Mouse (Mus musculus) CH12.LX (cell line): ENCODE results near the gene Kif24. TPM values are rescaled to one million over a fixed set of nuclear protein-coding genes. Genes with fewer than 3 reads are reported as not detected.
A peak's percentile ranks its signal among the peaks of the same experiment; 100 is the strongest.

Experiments used
- DNase-seq: peaks from one replicate; pipeline ENCODE4 v3.0.0-alpha.2; 2013; ENCODE audit errors: extremely low read depth
- H3K27ac ChIP-seq: 2 replicates; pipeline ENCODE4 v1.5.1; 2012; ENCODE audit warnings: low read depth, mild to moderate bottlenecking, control low read depth, moderate library complexity; ENCODE audit not compliant: insufficient read depth
- H3K27me3 ChIP-seq: replicated peaks from 2 replicates; pipeline ENCODE3; 2012; ENCODE audit warnings: inconsistent platforms
- H3K36me3 ChIP-seq, 2 experiments: replicated peaks in 1 of 2; 2 replicates each; pipeline versions ENCODE3 to v1.6.1; 2012; ENCODE audit warnings: inconsistent platforms in 1 of 2, low read length in 1 of 2, mild to moderate bottlenecking in 1 of 2, mixed read lengths in 1 of 2, moderate library complexity in 1 of 2; ENCODE audit not compliant: control insufficient read depth in 1 of 2, insufficient read depth in 1 of 2
- H3K4me1 ChIP-seq, 2 experiments: 2 replicates each; pipeline ENCODE4 v1.6.1; 2012; ENCODE audit warnings: inconsistent platforms in 1 of 2, moderate library complexity in 1 of 2; ENCODE audit not compliant: insufficient read depth in 2 of 2, control insufficient read depth in 1 of 2
- H3K4me2 ChIP-seq: 2 replicates; pipeline ENCODE4 v1.6.1; 2012; ENCODE audit warnings: low read depth, mild to moderate bottlenecking, control low read depth; ENCODE audit not compliant: poor library complexity, insufficient read depth, severe bottlenecking
- H3K4me3 ChIP-seq, 3 experiments: fragments of 150-350 bp in 1 of 3; sonication (generic) in 1 of 3; replicated peaks in 1 of 3; 2 replicates each; pipeline versions ENCODE3 to v1.5.1; 2011 to 2012; ENCODE audit warnings: low read depth in 2 of 3, low read length in 2 of 3, mild to moderate bottlenecking in 2 of 3, moderate library complexity in 2 of 3, control low read depth in 1 of 3, improper control_type of control experiment in 1 of 3, inconsistent platforms in 1 of 3, mixed read lengths in 1 of 3; ENCODE audit not compliant: poor library complexity in 1 of 3
- H3K79me2 ChIP-seq: replicated peaks from 2 replicates; pipeline ENCODE4 v1.6.1; 2012; ENCODE audit warnings: mild to moderate bottlenecking, moderate library complexity; ENCODE audit not compliant: control insufficient read depth, poor library complexity, insufficient read depth, severe bottlenecking; ENCODE audit errors: extremely low read depth
- H3K9ac ChIP-seq: 2 replicates; pipeline ENCODE4 v1.6.1; 2012; ENCODE audit warnings: low read depth, mild to moderate bottlenecking, control low read depth, moderate library complexity; ENCODE audit not compliant: insufficient read depth
- H3K9me3 ChIP-seq: replicated peaks from 2 replicates; pipeline ENCODE3; 2012; ENCODE audit warnings: low read length, inconsistent platforms, mixed read lengths
- BHLHE40 ChIP-seq: IDR thresholded peaks from 2 replicates; pipeline ENCODE4 v1.6.1; 2011; ENCODE audit warnings: mild to moderate bottlenecking, low read depth, low read length, improper control_type of control experiment
- CHD2 ChIP-seq: IDR thresholded peaks from 2 replicates; pipeline ENCODE4 v1.6.1; 2011; ENCODE audit warnings: low read length, improper control_type of control experiment
- CTCF ChIP-seq, 2 experiments: IDR thresholded peaks in 1 of 2; conservative IDR thresholded peaks in 1 of 2; 2 replicates each; pipeline ENCODE4 v1.5.1; 2011 to 2012; ENCODE audit warnings: low read depth in 2 of 2, low read length in 2 of 2, improper control_type of control experiment in 1 of 2, inconsistent platforms in 1 of 2, mild to moderate bottlenecking in 1 of 2, moderate library complexity in 1 of 2
- GABPA ChIP-seq: IDR thresholded peaks from 2 replicates; pipeline ENCODE4 v1.6.1; 2012; ENCODE audit warnings: low read depth, low read length, improper control_type of control experiment, inconsistent platforms; ENCODE audit not compliant: insufficient replicate concordance
- HCFC1 ChIP-seq: IDR thresholded peaks from 2 replicates; pipeline ENCODE4 v1.6.1; 2012; ENCODE audit warnings: low read depth, mild to moderate bottlenecking, inconsistent platforms, low read length, improper control_type of control experiment
- JUN ChIP-seq: IDR thresholded peaks from 2 replicates; pipeline ENCODE4 v1.6.1; 2011; ENCODE audit warnings: low read depth, mild to moderate bottlenecking, low read length, improper control_type of control experiment, moderate library complexity; ENCODE audit not compliant: insufficient read depth
- JUND ChIP-seq: conservative IDR thresholded peaks from 2 replicates; pipeline ENCODE4 v1.6.1; 2011; ENCODE audit warnings: low read depth, low read length, improper control_type of control experiment
- KAT2A ChIP-seq: IDR thresholded peaks from 2 replicates; pipeline ENCODE4 v1.6.1; 2012; ENCODE audit warnings: low read length, improper control_type of control experiment, inconsistent platforms; ENCODE audit not compliant: insufficient replicate concordance
- POLR2A ChIP-seq: IDR thresholded peaks from 2 replicates; pipeline ENCODE4 v1.6.1; 2011; ENCODE audit warnings: low read depth, mild to moderate bottlenecking, improper control_type of control experiment, low read length
- SIN3A ChIP-seq: IDR thresholded peaks from 2 replicates; pipeline ENCODE4 v1.6.1; 2012; ENCODE audit warnings: low read length, improper control_type of control experiment, inconsistent platforms
- USF2 ChIP-seq: conservative IDR thresholded peaks from 2 replicates; pipeline ENCODE4 v1.6.1; 2011; ENCODE audit warnings: low read depth, low read length, improper control_type of control experiment
- ZKSCAN1 ChIP-seq: IDR thresholded peaks from 2 replicates; pipeline ENCODE4 v1.6.1; 2012; ENCODE audit warnings: low read depth, inconsistent platforms, low read length, improper control_type of control experiment, borderline replicate concordance
- dilution Hi-C: fragments of 300-500 bp; cut with MboI; formaldehyde crosslinking; loops from 2 replicates; pipeline ENCODE4 v1.14.3; 2020; ENCODE audit warnings: low sequenced_read_pairs; ENCODE audit not compliant: extremely low pct_unique_long_range_greater_than_20kb, extremely low pct_ligation_motif_present
- in situ Hi-C: fragments of 300-500 bp; cut with MboI; formaldehyde crosslinking; loops from 3 replicates; pipeline ENCODE4 v1.14.3; 2019; ENCODE audit warnings: low sequenced_read_pairs, low pct_ligation_motif_present, low pct_unique_long_range_greater_than_20kb, mixed read lengths
- polyA plus RNA-seq: library from polyadenylated mRNA; unstranded; fragments of >175 nt; gene quantifications from 2 replicates; pipeline ENCODE4 v1.2.1, GENCODE M21; 2012; ENCODE audit warnings: low read depth; ENCODE audit not compliant: insufficient read length
- total RNA-seq, 2 experiments: library from RNA; depleted of rRNA; stranded (reverse); fragments of 300-350 nt in 1 of 2; fragments of >200 nt in 1 of 2; gene quantifications; 2 replicates each; pipeline ENCODE4 v1.2.3; 2012 to 2014

Kif24 gene
- total and polyA plus RNA-seq, 3 experiments, result 6.4 to 8.6 (median 8.4) TPM

- DNase-seq, result peak; percentile 3
- H3K9ac ChIP-seq, result no peak overlapping the region
- H3K4me2 ChIP-seq, result no peak overlapping the region
- H3K27me3 ChIP-seq, result peaks cover 69% of the 10 kb centered on the region
- peaks cover 10% of the 10 kb centered on the region for H3K9me3 ChIP-seq
- no peaks in the 10 kb centered on the region for H3K36me3 ChIP-seq
- H3K4me1 ChIP-seq, result no peaks in the 10 kb centered on the region
- H3K27ac ChIP-seq, result no peak overlapping the region
- TF ChIP-seq BHLHE40 (no peak), CTCF (conservative IDR thresholded peaks at IDR 0.05 in 1 of 2, IDR thresholded peaks at IDR 0.05 in 1 of 2; ENCODE audit: low read depth in 2 of 2, low read length in 2 of 2) (peak; percentile 8 to 47; a peak in 2 of 4 replicates), KAT2A (no peak)
- H3K79me2 ChIP-seq, result no peaks in the 10 kb centered on the region
- in situ Hi-C loops, result no loop called here
- dilution Hi-C loops, result no loop called here
- H3K4me3 ChIP-seq, result no peak overlapping the region
Measured at GRCm38 (mm10) chr4:41505131-41505551, 40.5 kb upstream of the Kif24 start.

GRCm38 (mm10) chr4:41504325-41504724, 39.6 kb upstream of the Kif24 start:
- TF ChIP-seq SIN3A, result no peak
- no peak for TF ChIP-seq POLR2A
- no peak for TF ChIP-seq JUND
- TF ChIP-seq ZKSCAN1, result no peak
- no peak for TF ChIP-seq GABPA
- no peak for TF ChIP-seq USF2
- peak in 1 of 2 experiments; percentile 42; a peak in 2 of 4 replicates for TF ChIP-seq CTCF (conservative IDR thresholded peaks at IDR 0.05 in 1 of 2, IDR thresholded peaks at IDR 0.05 in 1 of 2; ENCODE audit: low read depth in 2 of 2, low read length in 2 of 2)
- no peak for TF ChIP-seq CHD2
- TF ChIP-seq, all 38 proteins: peak for 1
- H3K4me1 ChIP-seq, result no peaks in the 10 kb centered on the region
- dilution Hi-C loops, result no loop called here
- H3K27me3 ChIP-seq, result peaks cover 64% of the 10 kb centered on the region
- no peak overlapping the region for H3K4me2 ChIP-seq
- H3K27ac ChIP-seq, result no peak overlapping the region
- H3K9me3 ChIP-seq, result peaks cover 10% of the 10 kb centered on the region
- in situ Hi-C loops, result no loop called here
- H3K79me2 ChIP-seq, result no peaks in the 10 kb centered on the region
- H3K9ac ChIP-seq, result no peak overlapping the region
- H3K36me3 ChIP-seq, result no peaks in the 10 kb centered on the region
- peak; percentile 8 for DNase-seq
- no peak overlapping the region for H3K4me3 ChIP-seq

- DNase-seq, result peak; percentile 75
- H3K4me1 ChIP-seq, result no peaks in the 10 kb centered on the region
- H3K79me2 ChIP-seq, result no peaks in the 10 kb centered on the region
- no peaks in the 10 kb centered on the region for H3K36me3 ChIP-seq
- peaks cover 51% of the 10 kb centered on the region for H3K27me3 ChIP-seq
- dilution Hi-C loops (no loop called here), in situ Hi-C loops (no loop called here)
- TF ChIP-seq HCFC1, result peak; percentile 79
- TF ChIP-seq CHD2, result peak; percentile 44; the same call in 1 of the 2 replicates
- no peak for TF ChIP-seq JUN
- H3K9ac ChIP-seq, result no peak within 1 kb of the TSS
- no peak within 1 kb of the TSS for H3K4me2 ChIP-seq
- H3K9me3 ChIP-seq, result peaks cover 20% of the 10 kb centered on the region
- no peak within 1 kb of the TSS for H3K27ac ChIP-seq
- no peak within 1 kb of the TSS for H3K4me3 ChIP-seq
Measured at GRCm38 (mm10) chr4:41502986-41503412, 38.3 kb upstream of the Kif24 start, which contains the start of gene AI464131. Gene AI464131, minus strand, starts transcription at chr4:41503076.
